In genomic region chr19:15983739-15984344, GRCm38 (mm10) we compare ENCODE assay signal across 8 mouse cellular contexts. TPM values are rescaled to one million over a fixed set of nuclear protein-coding genes. Genes with fewer than 3 reads are reported as not detected.
DNase-seq lines count a peak whose midpoint lies in the region; ATAC-seq and TF ChIP-seq lines count a peak whose summit lies in the region.

No protein-coding gene starts in this region.

- peak; percentile 7 for DNase-seq in CD4-positive, CD25-positive, alpha-beta regulatory T cell, adult 2 months (ENCODE audit: low read depth, low spot score)
- no peak for DNase-seq in urinary bladder, postnatal 14 days (ENCODE audit: low spot score)

- peak overlapping the region; percentile 89 for H3K9ac ChIP-seq in limb, embryonic 12.5 days (replicated peaks)

- H3K36me3 ChIP-seq in megakaryocyte, embryonic 14.5 days (replicated peaks; ENCODE audit: low read length) = peaks cover 20% of the 10 kb centered on the region
- H3K36me3 ChIP-seq in limb, embryonic 12.5 days = peaks cover 23% of the 10 kb centered on the region; the same call in 1 of the 2 replicates
- H3K36me3 ChIP-seq in small intestine, adult 2 months (ENCODE audit: control insufficient read depth, insufficient read depth, low read length) = no peaks in the 10 kb centered on the region

- ATAC-seq in CD4-positive, CD25-positive, alpha-beta regulatory T cell, adult 4 months = no peak
- ATAC-seq in megakaryocyte, adult 5-6 weeks (ENCODE audit: poor library complexity, severe bottlenecking) = no peak
- ATAC-seq in limb, embryonic 12.5 days (ENCODE audit: insufficient number of reproducible peaks, insufficient read depth, low FRiP score, low TSS enrichment, low read depth) = 0 out of 2 replicates have a peak, but pooled peaks have one; percentile 29
- ATAC-seq in frontal cortex, adult (ENCODE audit: low TSS enrichment) = no peak

- peak overlapping the region; percentile 92; the same call in 1 of the 2 replicates for H3K27ac ChIP-seq in limb, embryonic 12.5 days
- no peak overlapping the region for H3K27ac ChIP-seq in small intestine, adult 2 months (ENCODE audit: insufficient read depth, low read depth, low read length)

- H3K27me3 ChIP-seq in megakaryocyte, embryonic 14.5 days (replicated peaks) = no peaks in the 10 kb centered on the region
- H3K27me3 ChIP-seq in limb, embryonic 12.5 days = no peaks in the 10 kb centered on the region
- no peaks in the 10 kb centered on the region for H3K27me3 ChIP-seq in small intestine, adult 2 months (ENCODE audit: control insufficient read depth, insufficient read depth, low read length)

- WGBS in limb, embryonic 12.5 days = 54% methylated on average over 15 of the region's 15 CpGs
- WGBS in small intestine, adult 2 months = 50% methylated on average over 15 of the region's 15 CpGs

- H3K4me2 ChIP-seq in limb, embryonic 12.5 days = peak overlapping the region; percentile 67

- no peaks in the 10 kb centered on the region for H3K9me3 ChIP-seq in megakaryocyte, embryonic 14.5 days
- H3K9me3 ChIP-seq in limb, embryonic 12.5 days = no peaks in the 10 kb centered on the region

- TF ChIP-seq POLR2A in small intestine, adult 2 months (IDR thresholded peaks at IDR 0.05; ENCODE audit: low read depth, low read length) = no peak

- H3K4me1 ChIP-seq in megakaryocyte, embryonic 14.5 days = peaks cover 26% of the 10 kb centered on the region
- peaks cover 17% of the 10 kb centered on the region for H3K4me1 ChIP-seq in limb, embryonic 12.5 days (replicated peaks)
- no peaks in the 10 kb centered on the region for H3K4me1 ChIP-seq in small intestine, adult 2 months (ENCODE audit: control insufficient read depth, insufficient read depth, insufficient read length, low read length)

- H3K4me3 ChIP-seq in megakaryocyte, embryonic 14.5 days (replicated peaks) = peak overlapping the region; percentile 99
- H3K4me3 ChIP-seq in limb, embryonic 12.5 days (replicated peaks) = peak overlapping the region; percentile 77
- peak overlapping the region; percentile 66; the same call in 1 of the 2 replicates for H3K4me3 ChIP-seq in small intestine, adult 2 months (ENCODE audit: low read depth, low read length)

- TF ChIP-seq CTCF in small intestine, adult 2 months (IDR thresholded peaks at IDR 0.05; ENCODE audit: extremely low read depth, insufficient read length, insufficient replicate concordance, low read depth, low read length) = no peak

RNA-seq across cellular contexts. Expression of gene Cep78, which starts 0.9 kb away (rescaled TPM):
- polyA plus RNA-seq in CD4-positive, CD25-positive, alpha-beta regulatory T cell, adult 4 months (2017; shearing (Covaris generic)) = 1 to 10 TPM; 2.2 to 3.4 TPM
- 0.65 and 2.2 TPM in 2 replicates for polyA plus RNA-seq in megakaryocyte, embryonic 14.5 days (2012; ENCODE audit: insufficient read depth, low replicate concordance)
- total RNA-seq in megakaryocyte, adult 5-6 weeks (2015) = 11.7 and 12.1 TPM in 2 replicates
- total RNA-seq in megakaryocyte, adult 5-6 weeks (2017) = 13.4 and 13.8 TPM in 2 replicates
- 53.7 and 54.9 TPM in 2 replicates for polyA plus RNA-seq in limb, embryonic 12.5 days (2016; fragmentation: Nextera tagmentation; extraction: Ambion mirVana)
- 1.1 TPM in 2 replicates for polyA plus RNA-seq in small intestine, adult 2 months (2012; rRNA removed)

RNA-seq across cellular contexts. Expression of gene Psat1, which starts 36.7 kb away (rescaled TPM):
- 10 to 100 TPM; 39.6 to 66.0 TPM for polyA plus RNA-seq in CD4-positive, CD25-positive, alpha-beta regulatory T cell, adult 4 months (2017; shearing (Covaris generic))
- polyA plus RNA-seq in megakaryocyte, embryonic 14.5 days (2012; ENCODE audit: insufficient read depth, low replicate concordance) = 13.8 TPM in 1 of 2 replicates, not detected in the other
- total RNA-seq in megakaryocyte, adult 5-6 weeks (2015) = 82.6 and 86.8 TPM in 2 replicates
- 56.3 and 58.2 TPM in 2 replicates for total RNA-seq in megakaryocyte, adult 5-6 weeks (2017)
- 71.0 and 73.3 TPM in 2 replicates for polyA plus RNA-seq in limb, embryonic 12.5 days (2016; fragmentation: Nextera tagmentation; extraction: Ambion mirVana)
- 1.5 and 1.8 TPM in 2 replicates for polyA plus RNA-seq in small intestine, adult 2 months (2012; rRNA removed)

Comparison
In these comparisons a context has a peak if more than half of its experiments do, and no peak if none do; other contexts are left out.
1. RNA of gene Cep78, which starts 0.9 kb away (polyA plus RNA-seq): 53.7 to 54.9 TPM in limb, embryonic 12.5 days; 2.2 to 3.4 TPM in CD4-positive, CD25-positive, alpha-beta regulatory T cell, adult 4 months, 0.65 to 2.2 TPM in megakaryocyte, embryonic 14.5 days and 1.1 TPM in small intestine, adult 2 months; every median in the first group is over 10 times any median in the second.
2. Peak in every context shown above with its lines, with median percentiles within 50 percentile points of each other: H3K4me3 ChIP-seq.